Mouse (Mus musculus) forebrain, embryonic 16.5 days (tissue): ENCODE results near the gene Cfap52. TPM values are rescaled to one million over a fixed set of nuclear protein-coding genes. Genes with fewer than 3 reads are reported as not detected.

ENCODE experiments used
- ATAC-seq: fragments of 200-750 bp; cut with Nextera tagmentation; 2 replicates; pipeline ENCODE4 v1.8.0; 2017; ENCODE audit warnings: mild to moderate bottlenecking, moderate library complexity
- H3K27ac ChIP-seq: fragments of 300-500 bp; sonication (generic); 2 replicates; pipeline ENCODE4 v1.5.1; 2014; ENCODE audit warnings: low read length, control low read depth
- H3K27me3 ChIP-seq: fragments of 300-500 bp; sonication (generic); replicated peaks from 2 replicates; pipeline ENCODE4 v1.6.1; 2014; ENCODE audit warnings: low read length; ENCODE audit not compliant: control insufficient read depth, insufficient read depth
- H3K36me3 ChIP-seq: fragments of 300-500 bp; sonication (generic); 2 replicates; pipeline ENCODE4 v1.6.1; 2014; ENCODE audit not compliant: control insufficient read depth, insufficient read depth
- H3K4me1 ChIP-seq: fragments of 300-500 bp; sonication (generic); replicated peaks from 2 replicates; pipeline ENCODE4 v1.6.1; 2014; ENCODE audit warnings: low read length; ENCODE audit not compliant: control insufficient read depth, insufficient read depth
- H3K4me2 ChIP-seq: fragments of 300-500 bp; sonication (generic); 2 replicates; pipeline ENCODE4 v1.6.1; 2014; ENCODE audit warnings: mild to moderate bottlenecking, low read length, control low read depth
- H3K4me3 ChIP-seq: fragments of 300-500 bp; sonication (generic); replicated peaks from 2 replicates; pipeline ENCODE4 v1.5.1; 2014; ENCODE audit warnings: mild to moderate bottlenecking, low read length, control low read depth
- H3K9ac ChIP-seq: fragments of 300-500 bp; sonication (generic); replicated peaks from 2 replicates; pipeline ENCODE4 v1.6.1; 2014; ENCODE audit warnings: low read depth, low read length, control low read depth
- H3K9me3 ChIP-seq: fragments of 300-500 bp; sonication (generic); 2 replicates; pipeline ENCODE4 v1.6.1; 2016; ENCODE audit warnings: low read length; ENCODE audit not compliant: control insufficient read depth
- WGBS: fragments of 180-500 bp; shearing (Covaris S2); extraction: QIAGEN DNeasy Blood & Tissue Kit; methylation state at CpG from one replicate; pipeline ENCODE4 v1.1.7; 2014; 5-methylcytosine and 5-hydroxymethylcytosine counted together
- polyA plus RNA-seq: library from polyadenylated mRNA; unstranded; fragments of >200 nt; fragmentation: Nextera tagmentation; extraction: Ambion mirVana; gene quantifications from 2 replicates; pipeline ENCODE4 v1.2.1, GENCODE M21; 2015

Cfap52 gene
- 1.8 and 2.3 TPM in 2 replicates for polyA plus RNA-seq

DNA sequence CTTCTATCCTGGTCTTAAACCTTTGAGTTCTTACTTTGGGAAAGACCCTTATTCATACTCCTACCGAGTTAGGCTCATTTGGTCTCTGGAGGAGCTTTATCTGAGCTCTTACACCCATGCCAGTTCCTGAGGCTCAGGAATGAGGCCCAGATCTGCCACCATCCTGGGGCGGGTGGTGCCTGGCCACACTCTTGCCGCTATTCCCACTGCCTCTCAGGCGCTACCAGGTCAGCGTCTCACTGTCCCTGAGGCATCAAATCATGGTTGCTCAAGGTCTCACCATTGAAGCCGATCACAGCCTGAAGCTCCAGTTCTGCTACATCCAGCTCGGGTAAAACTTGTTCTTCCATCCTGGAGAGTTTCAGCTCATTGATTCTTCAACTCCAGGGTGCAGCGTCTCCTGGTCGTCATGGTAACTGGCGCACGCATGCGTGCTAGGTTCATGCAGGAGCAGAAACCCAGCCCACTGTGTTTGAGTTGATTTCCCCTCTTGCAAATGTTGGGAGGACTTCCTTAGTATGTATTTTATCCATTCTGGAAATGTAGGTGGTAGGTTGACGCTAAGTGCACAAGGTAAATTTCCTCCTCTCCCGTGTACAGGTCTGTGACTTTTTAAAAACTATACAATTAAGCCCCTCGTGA is at the start of gene Cfap52:
Gene Cfap52, minus strand, starts transcription at position 410 of the 642 bp plus-strand sequence.
- 7% methylated on average over 15 of the region's 15 CpGs for WGBS
- Histone ChIP-seq H3K4me2 (peak within 1 kb of the TSS; percentile 70), H3K9me3 (no peaks in the 10 kb centered on the region), H3K27ac (no peak within 1 kb of the TSS), H3K36me3 (no peaks in the 10 kb centered on the region), H3K27me3 (no peaks in the 10 kb centered on the region), H3K4me3 (peak within 1 kb of the TSS; percentile 88), H3K9ac (peak within 1 kb of the TSS; percentile 81), H3K4me1 (peaks cover 19% of the 10 kb centered on the region)
- peak; percentile 87 for ATAC-seq

DNA sequence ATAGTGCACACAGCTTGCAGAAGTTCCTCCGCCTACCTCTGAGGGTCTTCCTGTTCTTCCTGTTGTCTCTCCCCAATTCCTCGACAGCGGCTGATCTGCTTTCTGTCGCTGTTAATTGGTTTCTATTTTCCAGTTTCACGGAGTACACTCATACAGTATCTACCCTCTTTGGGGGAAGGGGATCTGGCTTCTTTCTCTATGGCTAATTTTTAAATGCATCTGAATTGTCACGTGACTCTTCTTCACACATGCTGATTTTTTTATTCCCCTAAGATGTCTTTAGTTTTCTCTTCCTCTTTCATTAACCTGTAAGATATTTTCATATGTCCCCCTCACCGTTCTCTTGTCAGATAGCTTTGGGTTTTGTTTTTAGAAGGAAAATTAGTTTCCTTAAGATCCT is 46.8 kb upstream of the Cfap52 start:
- Histone ChIP-seq H3K4me2 (no peak overlapping the region), H3K4me3 (no peak overlapping the region), H3K27me3 (no peaks in the 10 kb centered on the region), H3K27ac (no peak overlapping the region), H3K36me3 (no peaks in the 10 kb centered on the region), H3K4me1 (no peaks in the 10 kb centered on the region), H3K9me3 (no peaks in the 10 kb centered on the region), H3K9ac (no peak overlapping the region)
- 87% methylated on average over 7 of the region's 7 CpGs for WGBS
- no peak for ATAC-seq

DNA sequence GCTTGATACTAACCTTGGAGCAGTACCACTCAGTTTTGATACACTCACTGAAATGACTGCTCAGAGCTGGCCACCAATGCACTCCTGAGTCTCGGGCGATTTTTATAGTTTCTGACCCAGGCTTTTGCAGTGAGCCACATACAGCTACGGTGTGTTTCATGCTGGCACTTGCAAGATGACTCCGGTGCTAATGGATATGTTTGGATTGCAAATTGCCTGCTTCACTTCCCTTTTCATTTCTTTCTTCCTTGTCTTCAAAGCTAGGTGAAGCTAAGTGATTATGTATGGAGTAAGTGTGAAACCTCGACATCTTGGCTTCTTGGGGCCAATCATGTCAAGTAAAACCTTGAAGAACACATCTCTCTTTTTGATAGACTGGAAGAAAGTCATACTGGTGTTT is 43.9 kb upstream of the Cfap52 start:
- 81% methylated on average over 5 of the region's 5 CpGs for WGBS
- H3K4me2 ChIP-seq: no peak overlapping the region
- no peaks in the 10 kb centered on the region for H3K9me3 ChIP-seq
- H3K9ac ChIP-seq: no peak overlapping the region
- H3K27ac ChIP-seq: no peak overlapping the region
- no peak for ATAC-seq
- H3K4me3 ChIP-seq: no peak overlapping the region
- no peaks in the 10 kb centered on the region for H3K27me3 ChIP-seq
- H3K36me3 ChIP-seq: no peaks in the 10 kb centered on the region
- H3K4me1 ChIP-seq: no peaks in the 10 kb centered on the region

DNA sequence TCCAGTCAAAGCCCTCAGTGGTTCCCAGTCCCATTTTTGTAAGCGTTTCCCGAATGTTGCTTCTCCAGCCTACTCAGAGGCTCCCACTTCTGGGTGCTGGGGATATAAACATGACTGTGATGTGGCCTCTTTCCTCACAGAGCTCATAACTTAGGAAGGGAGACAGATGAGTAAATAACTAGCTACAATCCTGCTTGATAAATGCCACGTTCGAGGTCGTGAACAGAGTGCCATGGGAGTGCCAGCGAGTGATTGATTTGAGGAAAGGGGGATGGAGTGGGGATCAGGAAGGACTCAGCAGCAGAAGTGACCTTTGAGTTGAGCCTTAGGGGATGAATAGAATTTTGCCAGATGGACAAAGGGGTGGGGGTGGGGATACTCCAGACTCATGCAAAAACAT is 42.2 kb upstream of the Cfap52 start:
- 72% methylated on average over 6 of the region's 6 CpGs for WGBS
- Histone ChIP-seq H3K36me3 (no peaks in the 10 kb centered on the region), H3K9me3 (no peaks in the 10 kb centered on the region), H3K4me3 (no peak overlapping the region), H3K27ac (no peak overlapping the region), H3K27me3 (no peaks in the 10 kb centered on the region), H3K4me1 (no peaks in the 10 kb centered on the region), H3K9ac (no peak overlapping the region), H3K4me2 (no peak overlapping the region)
- no peak for ATAC-seq

DNA sequence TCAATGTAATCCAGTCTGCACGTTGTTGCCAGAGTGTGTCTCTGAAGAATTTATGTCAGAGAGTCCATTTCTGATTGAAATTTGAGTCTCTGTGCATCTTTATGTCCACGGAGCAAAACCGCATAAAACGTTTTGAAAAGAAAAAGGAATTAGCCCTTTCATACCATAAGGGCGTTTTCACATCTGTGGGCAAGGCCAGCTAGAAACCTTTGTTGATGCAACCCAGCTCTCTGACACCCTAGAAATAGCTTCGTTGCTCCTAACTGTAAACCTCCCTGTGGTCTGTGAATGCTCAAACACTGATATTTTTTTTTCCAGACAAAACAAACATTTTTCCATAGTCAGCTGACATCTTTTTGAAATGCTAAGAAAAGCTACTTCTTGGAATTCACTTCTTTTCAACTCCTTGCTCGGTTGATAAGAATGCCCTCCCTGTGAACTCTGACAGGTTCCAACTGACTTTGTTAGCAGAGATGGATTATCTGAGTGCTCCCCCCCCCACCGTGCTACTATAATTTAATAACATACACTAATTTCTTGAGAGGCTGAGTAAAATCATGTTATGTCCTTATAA is 40.9 kb upstream of the Cfap52 start:
- 25% methylated on average over 8 of the region's 8 CpGs for WGBS
- Histone ChIP-seq H3K9me3 (no peaks in the 10 kb centered on the region), H3K4me3 (no peak overlapping the region)

DNA sequence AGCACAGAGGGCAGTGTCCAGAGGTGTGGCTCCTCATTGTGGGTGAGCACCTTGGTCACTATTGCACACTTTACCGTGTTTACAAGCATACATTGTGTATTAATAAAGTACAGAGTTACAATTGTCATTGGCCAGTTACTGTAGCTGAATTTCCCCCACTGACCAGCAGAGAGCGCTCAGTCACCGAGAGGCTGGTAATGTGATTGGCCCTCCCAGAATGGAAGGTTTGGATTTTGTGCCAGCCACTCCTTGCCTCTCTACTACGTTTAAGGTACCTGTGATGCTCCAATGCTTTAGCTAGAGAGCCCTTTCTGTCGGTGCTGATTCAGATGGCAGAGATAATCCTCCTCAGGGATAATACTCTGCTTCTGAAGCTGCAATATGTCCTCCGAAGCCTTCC is 38.7 kb upstream of the Cfap52 start:
- Histone ChIP-seq H3K4me1 (no peaks in the 10 kb centered on the region), H3K4me2 (no peak overlapping the region), H3K9ac (no peak overlapping the region), H3K36me3 (no peaks in the 10 kb centered on the region), H3K4me3 (no peak overlapping the region), H3K27ac (no peak overlapping the region), H3K27me3 (no peaks in the 10 kb centered on the region), H3K9me3 (no peaks in the 10 kb centered on the region)
- no peak for ATAC-seq
- 17% methylated on average over 6 of the region's 6 CpGs for WGBS

More for the DNA sequence above, 40.9 kb upstream of the Cfap52 start:
- Histone ChIP-seq H3K4me1 (no peaks in the 10 kb centered on the region), H3K36me3 (no peaks in the 10 kb centered on the region), H3K27me3 (no peaks in the 10 kb centered on the region), H3K9ac (no peak overlapping the region), H3K27ac (no peak overlapping the region), H3K4me2 (no peak overlapping the region)
- no peak for ATAC-seq

DNA sequence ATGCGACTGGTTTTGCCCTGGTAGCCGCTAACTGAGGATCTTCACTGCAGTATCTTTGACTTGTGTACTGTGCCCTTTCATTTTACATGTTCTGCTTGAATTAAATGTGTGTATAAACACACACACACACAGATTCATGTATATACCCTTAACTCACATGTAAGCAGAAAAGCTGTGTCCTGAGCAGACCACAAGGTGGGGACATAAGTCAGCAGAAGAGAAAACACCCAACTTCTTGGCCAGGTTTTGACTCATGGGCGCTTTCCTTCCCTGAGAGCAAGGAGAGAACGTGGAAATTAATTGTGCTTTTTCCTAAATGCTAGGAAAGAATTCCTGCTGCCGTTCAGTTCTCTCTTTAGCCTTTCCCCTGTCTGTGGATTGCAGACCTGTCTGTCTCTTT is 34.2 kb upstream of the Cfap52 start:
- H3K4me3 ChIP-seq: no peak overlapping the region
- H3K9ac ChIP-seq: no peak overlapping the region
- H3K9me3 ChIP-seq: no peaks in the 10 kb centered on the region
- H3K4me2 ChIP-seq: no peak overlapping the region
- H3K36me3 ChIP-seq: no peaks in the 10 kb centered on the region
- no peak overlapping the region for H3K27ac ChIP-seq
- H3K4me1 ChIP-seq: no peaks in the 10 kb centered on the region
- ATAC-seq: no peak
- no peaks in the 10 kb centered on the region for H3K27me3 ChIP-seq
- 70% methylated on average over 5 of the region's 5 CpGs for WGBS

DNA sequence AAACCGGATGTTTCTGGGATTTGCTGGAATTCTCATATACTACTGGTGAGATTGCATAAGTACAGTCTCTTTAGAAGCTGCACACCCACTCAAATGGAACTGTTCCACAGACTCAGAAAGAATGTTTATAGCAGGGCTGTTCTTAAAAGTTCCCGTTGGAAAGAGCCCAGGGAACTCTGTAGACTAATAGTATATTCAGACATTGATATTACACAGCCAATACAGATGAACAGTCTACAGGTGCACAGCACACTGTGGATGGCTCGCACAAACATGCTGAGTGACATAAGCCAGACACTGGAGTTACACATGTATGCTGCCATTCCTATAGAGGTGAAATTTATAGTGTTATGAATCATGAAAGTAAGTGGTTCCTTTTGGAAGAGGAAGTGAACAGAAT is 33.5 kb upstream of the Cfap52 start:
- no peak overlapping the region for H3K27ac ChIP-seq
- no peaks in the 10 kb centered on the region for H3K9me3 ChIP-seq
- H3K4me3 ChIP-seq: no peak overlapping the region
- no peaks in the 10 kb centered on the region for H3K27me3 ChIP-seq
- no peaks in the 10 kb centered on the region for H3K4me1 ChIP-seq
- H3K36me3 ChIP-seq: no peaks in the 10 kb centered on the region
- 92% methylated on average over 3 of the region's 3 CpGs for WGBS
- no peak overlapping the region for H3K4me2 ChIP-seq
- ATAC-seq: no peak
- H3K9ac ChIP-seq: no peak overlapping the region

DNA sequence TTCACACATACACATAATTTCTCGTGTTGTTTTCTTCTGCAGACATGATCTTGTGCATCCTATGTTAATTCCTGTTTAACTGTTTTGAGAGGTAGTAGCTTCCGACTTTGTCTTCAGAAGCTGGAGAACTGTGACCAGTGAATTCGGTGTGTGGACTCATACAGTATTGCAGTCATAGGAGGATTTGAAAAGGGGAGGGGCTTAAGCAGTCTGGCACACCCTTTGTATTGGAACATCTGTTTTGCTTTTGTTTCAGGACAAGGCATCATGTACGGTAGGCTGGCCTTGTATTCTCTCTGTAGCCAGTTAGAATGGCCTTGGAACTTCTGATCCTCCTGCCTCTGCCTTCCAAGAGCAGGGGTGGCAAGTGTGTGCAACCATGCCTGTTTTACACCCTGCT is 30.5 kb upstream of the Cfap52 start:
- no peaks in the 10 kb centered on the region; the same call in 1 of the 2 replicates for H3K4me1 ChIP-seq
- H3K4me3 ChIP-seq: no peak overlapping the region
- no peaks in the 10 kb centered on the region for H3K9me3 ChIP-seq
- no peaks in the 10 kb centered on the region for H3K27me3 ChIP-seq
- no peak overlapping the region for H3K9ac ChIP-seq
- ATAC-seq: no peak
- no peak overlapping the region for H3K4me2 ChIP-seq
- 73% methylated on average over 4 of the region's 4 CpGs for WGBS
- H3K36me3 ChIP-seq: no peaks in the 10 kb centered on the region
- H3K27ac ChIP-seq: no peak overlapping the region
